Mouse (Mus musculus): ENCODE results near the gene Minos1. TPM values are rescaled to one million over a fixed set of nuclear protein-coding genes. Genes with fewer than 3 reads are reported as not detected.

Gene Minos1
- polyA plus RNA-seq, 1 experiment from 2014 or later = 362 TPM

- no peak overlapping the region for H3K4me3 ChIP-seq
- 82% methylated on average over 2 of the region's 2 CpGs for WGBS
- no peak overlapping the region for H3K27ac ChIP-seq (replicated peaks)
- no peak for DNase-seq (ENCODE audit: low spot score)
- no peaks in the 10 kb centered on the region for H3K27me3 ChIP-seq (ENCODE audit: low read depth, poor library complexity, severe bottlenecking)
- H3K4me1 ChIP-seq = peaks cover 4% of the 10 kb centered on the region; the same call in 1 of the 2 replicates
- no peaks in the 10 kb centered on the region for H3K36me3 ChIP-seq
- H3K9me3 ChIP-seq (replicated peaks) = no peaks in the 10 kb centered on the region
Observed at GRCm38 (mm10) chr4:139136011-139136410, 5.1 kb upstream of the Minos1 start.

GRCm38 (mm10) chr4:139133109-139133508, 2.2 kb upstream of the Minos1 start:
- Histone ChIP-seq H3K4me3 (no peak overlapping the region), H3K9me3 (replicated peaks) (no peaks in the 10 kb centered on the region), H3K36me3 (no peaks in the 10 kb centered on the region), H3K4me1 (peaks cover 24% of the 10 kb centered on the region), H3K27ac (replicated peaks) (no peak overlapping the region), H3K27me3 (ENCODE audit: low read depth, poor library complexity, severe bottlenecking) (no peaks in the 10 kb centered on the region)
- WGBS = 80% methylated on average over 5 of the region's 5 CpGs
- DNase-seq (ENCODE audit: low spot score) = no peak

GRCm38 (mm10) chr4:139131858-139132672, 1.2 kb upstream of the Minos1 start:
- Histone ChIP-seq H3K4me3 (no peak overlapping the region), H3K27me3 (ENCODE audit: low read depth, poor library complexity, severe bottlenecking) (no peaks in the 10 kb centered on the region), H3K9me3 (replicated peaks) (no peaks in the 10 kb centered on the region), H3K36me3 (peaks cover 4% of the 10 kb centered on the region), H3K27ac (replicated peaks) (no peak overlapping the region), H3K4me1 (peaks cover 24% of the 10 kb centered on the region)
- DNase-seq (ENCODE audit: low spot score) = no peak
- WGBS = 90% methylated on average over 14 of the region's 14 CpGs

GRCm38 (mm10) chr4:139129806-139130700, 860 bp downstream of the Minos1 start:
- H3K27ac ChIP-seq (replicated peaks) = peak overlapping the region; percentile 94
- peak overlapping the region; percentile 98 for H3K4me3 ChIP-seq
- peaks cover 11% of the 10 kb centered on the region for H3K36me3 ChIP-seq
- WGBS = 3% methylated on average over 57 of the region's 57 CpGs
- H3K4me1 ChIP-seq = peaks cover 24% of the 10 kb centered on the region
- 0 out of 2 replicates have a peak, but pooled peaks cover 3% of the 10 kb centered on the region for H3K9me3 ChIP-seq (replicated peaks)
- H3K27me3 ChIP-seq (ENCODE audit: low read depth, poor library complexity, severe bottlenecking) = no peaks in the 10 kb centered on the region
- DNase-seq (ENCODE audit: low spot score) = peak; percentile 51

GRCm38 (mm10) chr4:139126475-139126874, 4.4 kb downstream of the Minos1 start:
- Histone ChIP-seq H3K4me3 (no peak overlapping the region), H3K4me1 (peaks cover 21% of the 10 kb centered on the region), H3K27me3 (ENCODE audit: low read depth, poor library complexity, severe bottlenecking) (no peaks in the 10 kb centered on the region), H3K9me3 (replicated peaks) (peaks cover 6% of the 10 kb centered on the region; the same call in 1 of the 2 replicates), H3K36me3 (peaks cover 11% of the 10 kb centered on the region), H3K27ac (replicated peaks) (no peak overlapping the region)
- no peak for DNase-seq (ENCODE audit: low spot score)
- 91% methylated on average over 3 of the region's 3 CpGs for WGBS

- WGBS = 93% methylated on average over 6 of the region's 6 CpGs
- DNase-seq (ENCODE audit: low spot score) = no peak
- no peaks in the 10 kb centered on the region for H3K27me3 ChIP-seq (ENCODE audit: low read depth, poor library complexity, severe bottlenecking)
- H3K36me3 ChIP-seq = peaks cover 11% of the 10 kb centered on the region
- no peak overlapping the region for H3K4me3 ChIP-seq
- H3K9me3 ChIP-seq (replicated peaks) = peaks cover 6% of the 10 kb centered on the region; the same call in 1 of the 2 replicates
- H3K4me1 ChIP-seq = peaks cover 13% of the 10 kb centered on the region
- no peak overlapping the region for H3K27ac ChIP-seq (replicated peaks)
Observed at GRCm38 (mm10) chr4:139124940-139125339, 6.0 kb downstream of the Minos1 start.

GRCm38 (mm10) chr4:139122557-139122956, 8.4 kb downstream of the Minos1 start:
- peaks cover 6% of the 10 kb centered on the region; the same call in 1 of the 2 replicates for H3K9me3 ChIP-seq (replicated peaks)
- H3K27ac ChIP-seq (replicated peaks) = no peak overlapping the region
- 95% methylated on average over 4 of the region's 4 CpGs for WGBS
- no peaks in the 10 kb centered on the region for H3K27me3 ChIP-seq (ENCODE audit: low read depth, poor library complexity, severe bottlenecking)
- H3K36me3 ChIP-seq = peaks cover 11% of the 10 kb centered on the region
- no peak for DNase-seq (ENCODE audit: low spot score)
- H3K4me1 ChIP-seq = no peaks in the 10 kb centered on the region
- H3K4me3 ChIP-seq = no peak overlapping the region

GRCm38 (mm10) chr4:139120998-139121397, 9.9 kb downstream of the Minos1 start:
- Histone ChIP-seq H3K36me3 (no peaks in the 10 kb centered on the region), H3K27me3 (ENCODE audit: low read depth, poor library complexity, severe bottlenecking) (no peaks in the 10 kb centered on the region), H3K4me1 (no peaks in the 10 kb centered on the region), H3K4me3 (no peak overlapping the region), H3K9me3 (replicated peaks) (peaks cover 3% of the 10 kb centered on the region; the same call in 1 of the 2 replicates), H3K27ac (replicated peaks) (no peak overlapping the region)
- no peak for DNase-seq (ENCODE audit: low spot score)
- 84% methylated on average over 7 of the region's 7 CpGs for WGBS

GRCm38 (mm10) chr4:139120281-139120814, 10.6 kb downstream of the Minos1 start:
- DNase-seq (ENCODE audit: low spot score) = no peak
- Histone ChIP-seq H3K4me1 (no peaks in the 10 kb centered on the region), H3K27ac (replicated peaks) (no peak overlapping the region), H3K9me3 (replicated peaks) (peaks cover 3% of the 10 kb centered on the region; the same call in 1 of the 2 replicates), H3K27me3 (ENCODE audit: low read depth, poor library complexity, severe bottlenecking) (no peaks in the 10 kb centered on the region), H3K4me3 (no peak overlapping the region), H3K36me3 (no peaks in the 10 kb centered on the region)
- WGBS = 93% methylated on average over 4 of the region's 4 CpGs

GRCm38 (mm10) chr4:139116356-139117063, 14.4 kb downstream of the Minos1 start:
- WGBS = 94% methylated on average over 3 of the region's 3 CpGs
- H3K27me3 ChIP-seq (ENCODE audit: low read depth, poor library complexity, severe bottlenecking) = no peaks in the 10 kb centered on the region
- no peak for DNase-seq (ENCODE audit: low spot score)
- no peak overlapping the region for H3K27ac ChIP-seq (replicated peaks)
- no peaks in the 10 kb centered on the region for H3K9me3 ChIP-seq (replicated peaks)
- no peaks in the 10 kb centered on the region for H3K36me3 ChIP-seq
- peaks cover 8% of the 10 kb centered on the region for H3K4me1 ChIP-seq
- H3K4me3 ChIP-seq = no peak overlapping the region

GRCm38 (mm10) chr4:139115721-139116120, 15.2 kb downstream of the Minos1 start:
- Histone ChIP-seq H3K4me3 (no peak overlapping the region), H3K27ac (replicated peaks) (no peak overlapping the region), H3K36me3 (no peaks in the 10 kb centered on the region), H3K9me3 (replicated peaks) (no peaks in the 10 kb centered on the region), H3K4me1 (peaks cover 13% of the 10 kb centered on the region), H3K27me3 (ENCODE audit: low read depth, poor library complexity, severe bottlenecking) (no peaks in the 10 kb centered on the region)
- 88% methylated on average over 5 of the region's 5 CpGs for WGBS
- DNase-seq (ENCODE audit: low spot score) = no peak

- no peak for DNase-seq (ENCODE audit: low spot score)
- peaks cover 13% of the 10 kb centered on the region for H3K4me1 ChIP-seq
- H3K27ac ChIP-seq (replicated peaks) = no peak overlapping the region
- no peaks in the 10 kb centered on the region for H3K27me3 ChIP-seq (ENCODE audit: low read depth, poor library complexity, severe bottlenecking)
- WGBS = 82% methylated on average over 3 of the region's 3 CpGs
- no peaks in the 10 kb centered on the region for H3K36me3 ChIP-seq
- no peak overlapping the region for H3K4me3 ChIP-seq
- no peaks in the 10 kb centered on the region for H3K9me3 ChIP-seq (replicated peaks)
Observed at GRCm38 (mm10) chr4:139112482-139112881, 18.4 kb downstream of the Minos1 start.

Data from midbrain, embryonic 10.5 days (tissue).